Mouse (Mus musculus) embryonic facial prominence, embryonic 15.5 days (tissue): ENCODE data around the gene B3galnt1. TPM values are rescaled to one million over a fixed set of nuclear protein-coding genes. Genes with fewer than 3 reads are reported as not detected.
A peak's percentile ranks its signal among the peaks of the same experiment; 100 is the strongest.

ENCODE experiments used
- ATAC-seq: fragments of 200-750 bp; cut with Nextera tagmentation; 2 replicates; pipeline ENCODE4 v1.8.0; 2017; ENCODE audit warnings: low read depth, moderate TSS enrichment; ENCODE audit not compliant: insufficient number of reproducible peaks, low FRiP score, low TSS enrichment
- H3K27ac ChIP-seq: fragments of 300-500 bp; sonication (generic); replicated peaks from 2 replicates; pipeline ENCODE4 v1.5.1; 2015; ENCODE audit warnings: mild to moderate bottlenecking, inconsistent platforms
- H3K27me3 ChIP-seq: fragments of 300-500 bp; sonication (generic); 2 replicates; pipeline ENCODE4 v1.6.1; 2015; ENCODE audit warnings: inconsistent platforms
- H3K36me3 ChIP-seq: fragments of 300-500 bp; sonication (generic); 2 replicates; pipeline ENCODE4 v1.6.1; 2015; ENCODE audit warnings: mild to moderate bottlenecking, inconsistent platforms
- H3K4me1 ChIP-seq: fragments of 300-500 bp; sonication (generic); 2 replicates; pipeline ENCODE4 v1.6.1; 2015; ENCODE audit warnings: inconsistent platforms
- H3K4me2 ChIP-seq: fragments of 300-500 bp; sonication (generic); replicated peaks from 2 replicates; pipeline ENCODE4 v1.6.1; 2015; ENCODE audit warnings: mild to moderate bottlenecking, inconsistent platforms
- H3K4me3 ChIP-seq: fragments of 300-500 bp; sonication (generic); replicated peaks from 2 replicates; pipeline ENCODE4 v1.5.1; 2015; ENCODE audit warnings: mild to moderate bottlenecking, inconsistent platforms
- H3K9ac ChIP-seq: fragments of 300-500 bp; sonication (generic); 2 replicates; pipeline ENCODE4 v1.6.1; 2015; ENCODE audit warnings: inconsistent platforms
- H3K9me3 ChIP-seq: fragments of 300-500 bp; sonication (generic); replicated peaks from 2 replicates; pipeline ENCODE4 v1.6.1; 2016; ENCODE audit warnings: inconsistent platforms
- WGBS: fragments of 180-500 bp; shearing (Covaris S2); methylation state at CpG from one replicate; pipeline ENCODE4 v1.1.7; 2015; 5-methylcytosine and 5-hydroxymethylcytosine counted together
- polyA plus RNA-seq: library from polyadenylated mRNA; unstranded; fragments of >200 nt; fragmentation: Nextera tagmentation; extraction: Ambion mirVana; gene quantifications from 2 replicates; pipeline ENCODE4 v1.2.1, GENCODE M21; 2015

The B3galnt1 gene
- polyA plus RNA-seq, 1 experiment from 2014 or later, result 35.5 TPM

GRCm38 (mm10) chr3:69535941-69536647 is 62.7 kb downstream of the B3galnt1 start:
- no peak for ATAC-seq
- no peak overlapping the region for H3K4me3 ChIP-seq
- H3K27ac ChIP-seq, result no peak overlapping the region
- WGBS, result 68% methylated on average over 25 of the region's 25 CpGs
- no peaks in the 10 kb centered on the region for H3K9me3 ChIP-seq
- no peak overlapping the region for H3K4me2 ChIP-seq
- H3K36me3 ChIP-seq, result no peaks in the 10 kb centered on the region
- H3K9ac ChIP-seq, result no peak overlapping the region
- no peaks in the 10 kb centered on the region for H3K4me1 ChIP-seq
- H3K27me3 ChIP-seq, result no peaks in the 10 kb centered on the region

- no peak for ATAC-seq
- H3K4me2 ChIP-seq, result no peak overlapping the region
- no peak overlapping the region for H3K4me3 ChIP-seq
- H3K4me1 ChIP-seq, result no peaks in the 10 kb centered on the region
- no peaks in the 10 kb centered on the region for H3K9me3 ChIP-seq
- no peaks in the 10 kb centered on the region for H3K36me3 ChIP-seq
- H3K9ac ChIP-seq, result no peak overlapping the region
- no peaks in the 10 kb centered on the region for H3K27me3 ChIP-seq
- no peak overlapping the region for H3K27ac ChIP-seq
- WGBS, result 87% methylated on average over 10 of the region's 10 CpGs
Measured at GRCm38 (mm10) chr3:69535486-69535885, 63.3 kb downstream of the B3galnt1 start.

DNA sequence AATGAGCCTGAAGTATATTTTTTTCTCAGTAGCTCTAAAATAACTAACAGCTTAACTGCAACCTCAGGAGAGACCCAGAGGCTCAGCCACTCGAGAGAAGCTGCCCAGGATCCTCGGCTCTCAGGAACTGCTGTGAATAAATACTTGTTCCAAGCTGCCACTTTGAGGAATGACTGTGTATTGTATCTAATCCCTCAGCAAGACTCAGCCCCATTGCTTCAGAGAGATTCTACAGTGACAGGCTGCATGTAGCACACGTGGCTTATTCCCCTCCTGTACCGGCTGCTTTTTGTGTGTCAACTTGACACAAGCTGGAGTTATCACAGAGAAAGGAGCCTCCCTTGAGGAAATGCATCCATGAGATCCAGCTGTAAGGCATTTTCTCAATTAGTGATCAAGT is 66.1 kb downstream of the B3galnt1 start:
- no peak for ATAC-seq
- no peak overlapping the region for H3K4me2 ChIP-seq
- no peaks in the 10 kb centered on the region for H3K27me3 ChIP-seq
- H3K9me3 ChIP-seq, result no peaks in the 10 kb centered on the region
- H3K27ac ChIP-seq, result no peak overlapping the region
- H3K4me1 ChIP-seq, result no peaks in the 10 kb centered on the region
- 40% methylated on average over 4 of the region's 4 CpGs for WGBS
- no peaks in the 10 kb centered on the region for H3K36me3 ChIP-seq
- no peak overlapping the region for H3K4me3 ChIP-seq
- H3K9ac ChIP-seq, result no peak overlapping the region

DNA sequence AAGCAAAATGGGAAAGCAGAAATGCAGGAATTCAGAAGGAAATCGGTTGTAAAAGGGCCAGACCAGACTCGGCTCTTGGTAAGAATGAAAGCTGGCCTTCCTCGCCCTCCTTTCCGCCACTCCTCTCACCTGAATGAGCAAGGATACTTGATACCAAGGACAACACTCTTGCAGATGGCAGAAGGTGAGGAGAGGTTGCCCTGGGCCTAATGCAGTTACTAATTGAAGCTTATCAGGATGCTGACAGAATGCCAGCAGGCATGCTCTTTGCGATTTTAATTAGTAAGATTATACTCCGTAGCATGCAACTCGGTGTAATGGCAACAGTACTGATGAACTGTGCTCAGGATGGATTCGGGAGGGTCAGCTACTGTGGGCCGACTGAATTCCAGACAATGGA is 67.2 kb downstream of the B3galnt1 start:
- Histone ChIP-seq H3K4me3 (no peak overlapping the region), H3K9me3 (no peaks in the 10 kb centered on the region), H3K4me2 (no peak overlapping the region), H3K36me3 (no peaks in the 10 kb centered on the region), H3K4me1 (no peaks in the 10 kb centered on the region), H3K27me3 (no peaks in the 10 kb centered on the region), H3K27ac (no peak overlapping the region), H3K9ac (no peak overlapping the region)
- no peak for ATAC-seq
- WGBS, result 67% methylated on average over 9 of the region's 9 CpGs

DNA sequence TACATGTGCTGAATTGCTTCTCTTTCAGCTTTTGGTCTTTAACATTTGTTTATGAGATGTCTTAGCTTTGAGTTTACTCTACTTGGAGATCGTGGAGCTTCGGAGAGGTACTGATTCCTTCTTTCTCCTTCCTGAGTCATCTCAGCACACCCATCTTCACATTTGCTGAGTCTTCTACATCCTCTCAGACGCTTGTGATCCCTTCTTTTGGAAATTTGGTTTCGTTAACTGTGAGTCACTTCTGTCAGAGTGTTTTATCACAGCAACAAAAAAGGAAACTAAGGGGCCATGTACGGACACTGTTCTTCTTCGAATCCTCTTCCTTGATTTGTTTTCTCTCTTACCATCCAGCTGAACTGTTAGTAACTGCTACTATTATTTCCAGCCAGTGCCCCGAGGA is 69.2 kb downstream of the B3galnt1 start:
- 69% methylated on average over 7 of the region's 7 CpGs for WGBS
- no peaks in the 10 kb centered on the region for H3K9me3 ChIP-seq
- H3K27me3 ChIP-seq, result no peaks in the 10 kb centered on the region
- H3K9ac ChIP-seq, result no peak overlapping the region
- peaks cover 8% of the 10 kb centered on the region for H3K4me1 ChIP-seq
- H3K4me3 ChIP-seq, result no peak overlapping the region
- ATAC-seq, result no peak
- H3K27ac ChIP-seq, result no peak overlapping the region
- H3K4me2 ChIP-seq, result no peak overlapping the region
- no peaks in the 10 kb centered on the region for H3K36me3 ChIP-seq

DNA sequence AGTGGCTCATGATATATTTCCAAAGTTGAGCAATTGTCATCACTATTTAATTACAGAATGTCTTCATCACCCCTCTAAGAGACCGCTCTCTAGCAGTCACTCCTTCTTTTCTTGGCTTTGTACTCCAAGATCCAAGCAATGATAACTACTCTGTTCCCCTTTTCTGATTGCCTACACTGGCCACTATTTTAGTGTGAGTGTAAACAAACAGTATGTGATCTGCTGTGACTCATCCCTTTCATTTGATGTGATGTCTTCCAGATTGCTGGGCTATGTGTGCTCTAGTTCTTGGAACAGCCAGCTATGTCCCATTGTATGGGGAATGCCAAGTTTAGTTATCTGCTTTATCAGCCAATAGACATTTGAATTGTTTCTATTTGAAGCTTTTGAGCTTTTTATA is 71.4 kb downstream of the B3galnt1 start:
- Histone ChIP-seq H3K4me3 (no peak overlapping the region), H3K9me3 (no peaks in the 10 kb centered on the region), H3K9ac (no peak overlapping the region), H3K27ac (no peak overlapping the region), H3K4me1 (peaks cover 13% of the 10 kb centered on the region), H3K4me2 (no peak overlapping the region), H3K36me3 (no peaks in the 10 kb centered on the region), H3K27me3 (no peaks in the 10 kb centered on the region)
- no peak for ATAC-seq
- 80% methylated on average over 1 of the region's 1 CpGs for WGBS

GRCm38 (mm10) chr3:69525072-69525529 is 73.7 kb downstream of the B3galnt1 start:
- WGBS, result 29% methylated on average over 8 of the region's 8 CpGs
- H3K9me3 ChIP-seq, result no peaks in the 10 kb centered on the region
- H3K27ac ChIP-seq, result peak overlapping the region; percentile 18; the same call in 1 of the 2 replicates

DNA sequence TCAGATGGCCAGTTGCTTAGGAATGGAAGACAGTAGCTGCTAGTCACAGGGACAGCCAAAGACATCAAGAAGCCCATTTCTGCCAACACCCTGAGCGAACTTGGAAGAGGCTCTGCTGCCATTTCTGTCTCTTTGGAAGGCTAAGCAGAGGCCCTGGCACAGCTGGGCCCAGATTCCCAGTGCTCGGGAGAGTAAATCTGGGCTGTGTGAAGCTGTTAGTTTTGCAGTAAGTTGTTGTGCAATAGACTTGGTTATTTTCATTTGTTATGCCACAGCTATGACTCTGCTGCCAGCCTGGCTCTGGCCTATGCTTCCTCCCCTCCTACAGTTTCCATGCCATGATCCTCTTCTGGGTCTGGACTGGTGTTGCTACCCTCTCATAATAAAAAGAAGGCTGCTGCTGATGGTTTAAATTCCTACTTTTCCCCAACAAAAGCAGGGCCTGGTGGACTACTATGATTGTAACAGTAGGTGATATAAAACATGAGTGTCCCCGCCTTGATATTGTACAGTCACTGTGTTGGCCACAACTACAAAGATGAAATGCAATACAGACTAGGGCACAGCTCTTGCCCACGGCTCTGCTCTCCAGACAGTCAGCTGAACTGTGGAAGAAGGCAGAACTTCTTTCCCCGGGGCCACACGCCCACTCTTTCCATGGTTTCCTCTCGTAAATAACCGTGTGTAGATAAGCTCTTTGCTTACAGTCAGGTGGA is 74.2 kb downstream of the B3galnt1 start:
- WGBS, result 61% methylated on average over 8 of the region's 8 CpGs
- peak overlapping the region; percentile 18; the same call in 1 of the 2 replicates for H3K27ac ChIP-seq
- no peak overlapping the region for H3K4me2 ChIP-seq
- no peak for ATAC-seq
- no peaks in the 10 kb centered on the region for H3K27me3 ChIP-seq
- H3K4me3 ChIP-seq, result no peak overlapping the region
- no peaks in the 10 kb centered on the region for H3K36me3 ChIP-seq
- H3K4me1 ChIP-seq, result peaks cover 23% of the 10 kb centered on the region
- H3K9me3 ChIP-seq, result no peaks in the 10 kb centered on the region
- no peak overlapping the region for H3K9ac ChIP-seq

More at GRCm38 (mm10) chr3:69525072-69525529, 73.7 kb downstream of the B3galnt1 start:
- Histone ChIP-seq H3K9ac (no peak overlapping the region), H3K27me3 (no peaks in the 10 kb centered on the region), H3K4me3 (no peak overlapping the region), H3K4me1 (peaks cover 17% of the 10 kb centered on the region), H3K36me3 (no peaks in the 10 kb centered on the region), H3K4me2 (no peak overlapping the region)
- ATAC-seq, result no peak

Other genes with a start within 250 kb of the B3galnt1 start
- gene Nmd3, start 123.0 kb upstream of the B3galnt1 start, polyA plus RNA-seq, result 118 and 120 TPM in 2 replicates